ENCODE assay signal across 21 mouse cellular contexts in the genomic region with DNA sequence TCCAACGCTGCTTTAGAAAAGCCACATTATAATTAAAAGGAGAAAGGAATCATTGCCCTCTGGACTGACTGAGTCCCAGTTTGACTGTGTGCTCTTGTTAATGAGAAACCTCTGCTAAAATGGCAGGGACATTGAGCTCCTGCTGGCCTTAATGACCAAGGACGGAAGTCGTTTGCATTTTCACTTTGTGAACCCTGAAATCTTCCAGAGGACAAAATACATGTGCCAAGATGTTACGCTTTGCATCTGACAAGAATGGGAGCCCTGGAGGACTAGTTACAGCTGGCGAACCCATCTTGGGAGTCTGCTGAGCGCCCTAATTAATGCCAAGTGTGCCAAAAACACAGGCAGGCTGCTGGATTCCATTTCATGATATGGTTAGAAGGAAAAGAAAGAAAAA.
DNase-seq lines count a peak whose midpoint lies in the region; ATAC-seq and TF ChIP-seq lines count a peak whose summit lies in the region.
"Had no signal": no experiment of that assay in that cellular context is flagged by ENCODE, and none has a peak within 500 bp of the region (broad histone marks: within the 10 kb centered on the region; RNA-seq: fewer than 3 reads in every experiment).

No protein-coding gene starts in this region.

- 46% methylated on average over 6 of the region's 6 CpGs for WGBS in midbrain, postnatal 0 days
- WGBS in midbrain, embryonic 14.5 days: 58% methylated on average over 6 of the region's 6 CpGs

- no peak overlapping the region for H3K4me3 ChIP-seq in midbrain, postnatal 0 days (ENCODE audit: low read depth, low read length)
- no peak overlapping the region for H3K4me3 ChIP-seq in midbrain, embryonic 14.5 days (replicated peaks; ENCODE audit: low read depth, low read length)
- H3K4me3 ChIP-seq: heart, embryonic 15.5 days; hindbrain, embryonic 12.5 days; liver, embryonic 15.5 days; myocyte; stomach, embryonic 15.5 days had no signal

- no peak overlapping the region for H3K9ac ChIP-seq in midbrain, postnatal 0 days (replicated peaks; ENCODE audit: low read length, poor library complexity, severe bottlenecking)
- no peak overlapping the region for H3K9ac ChIP-seq in midbrain, embryonic 14.5 days (replicated peaks; ENCODE audit: low read length)
- H3K9ac ChIP-seq: heart, embryonic 15.5 days; hindbrain, embryonic 12.5 days; liver, embryonic 15.5 days; stomach, embryonic 15.5 days had no signal

- ATAC-seq in midbrain, postnatal 0 days (ENCODE audit: low FRiP score): no peak
- ATAC-seq in midbrain, embryonic 14.5 days (ENCODE audit: low FRiP score, low TSS enrichment): no peak

- H3K4me1 ChIP-seq in midbrain, postnatal 0 days (ENCODE audit: insufficient read depth, low read length): no peaks in the 10 kb centered on the region
- H3K4me1 ChIP-seq in midbrain, embryonic 14.5 days (ENCODE audit: control insufficient read depth, insufficient read depth, low read length): no peaks in the 10 kb centered on the region
- H3K4me1 ChIP-seq: heart, embryonic 15.5 days; hindbrain, embryonic 12.5 days; liver, embryonic 15.5 days; stomach, embryonic 15.5 days had no signal

- H3K27me3 ChIP-seq in midbrain, postnatal 0 days (ENCODE audit: insufficient read depth, low read length): no peaks in the 10 kb centered on the region
- H3K27me3 ChIP-seq in midbrain, embryonic 14.5 days (ENCODE audit: control insufficient read depth, insufficient read depth, low read length): no peaks in the 10 kb centered on the region
- H3K27me3 ChIP-seq: heart, embryonic 15.5 days; hindbrain, embryonic 12.5 days; liver, embryonic 15.5 days; stomach, embryonic 15.5 days had no signal

- H3K27ac ChIP-seq in midbrain, postnatal 0 days (ENCODE audit: low read depth, low read length): no peak overlapping the region
- no peak overlapping the region for H3K27ac ChIP-seq in midbrain, embryonic 14.5 days (replicated peaks; ENCODE audit: low read depth, low read length)
- H3K27ac ChIP-seq: heart, embryonic 15.5 days; hindbrain, embryonic 12.5 days; liver, embryonic 15.5 days; stomach, embryonic 15.5 days had no signal

- DNase-seq in kidney, adult 18-20 months: peak; percentile 34
- DNase-seq in kidney, postnatal 10 days: no peak
- DNase-seq in midbrain, postnatal 0 days (ENCODE audit: low spot score): peak; percentile 55
- no peak for DNase-seq in midbrain, embryonic 14.5 days
- peak; percentile 26 for DNase-seq in kidney, postnatal 14 days
- no peak for DNase-seq in heart, adult 9 months (ENCODE audit: low spot score in 2 of 2)
- DNase-seq in testis, postnatal 10 days (ENCODE audit: low spot score): no peak
- DNase-seq: adrenal gland, adult 2 months; cerebellum, adult 9-10 months; heart, adult 11 months; lung, postnatal 14 days; right cerebral cortex, adult 18-20 months; spleen, adult 18-20 months; thymus, postnatal 14 days had no signal

- TF ChIP-seq CTCF in midbrain, postnatal 0 days (IDR thresholded peaks at IDR 0.05): no peak

- no peaks in the 10 kb centered on the region for H3K9me3 ChIP-seq in midbrain, postnatal 0 days (ENCODE audit: low read length)
- no peaks in the 10 kb centered on the region for H3K9me3 ChIP-seq in midbrain, embryonic 14.5 days (ENCODE audit: control insufficient read depth, low read length)
- H3K9me3 ChIP-seq: G1E; heart, embryonic 15.5 days; hindbrain, embryonic 12.5 days; liver, embryonic 15.5 days; stomach, embryonic 15.5 days had no signal

- no peak overlapping the region for H3K4me2 ChIP-seq in midbrain, postnatal 0 days (ENCODE audit: low read depth, low read length, poor library complexity, severe bottlenecking)
- no peak overlapping the region for H3K4me2 ChIP-seq in midbrain, embryonic 14.5 days (ENCODE audit: low read length)
- H3K4me2 ChIP-seq: heart, embryonic 15.5 days; hindbrain, embryonic 12.5 days; liver, embryonic 15.5 days; midbrain, embryonic 11.5 days; stomach, embryonic 15.5 days had no signal

- no peaks in the 10 kb centered on the region for H3K36me3 ChIP-seq in midbrain, postnatal 0 days (ENCODE audit: insufficient read depth, low read length)
- H3K36me3 ChIP-seq in midbrain, embryonic 14.5 days (ENCODE audit: control insufficient read depth, insufficient read depth, low read length): no peaks in the 10 kb centered on the region
- H3K36me3 ChIP-seq: G1E; heart, embryonic 15.5 days; hindbrain, embryonic 12.5 days; liver, embryonic 15.5 days; stomach, embryonic 15.5 days had no signal

Comparison
In these comparisons a context has a peak if more than half of its experiments do, and no peak if none do; other contexts are left out.
1. DNase-seq: peak in kidney, adult 18-20 months (single experiment), midbrain, postnatal 0 days (single experiment) and kidney, postnatal 14 days (single experiment); none in kidney, postnatal 10 days (single experiment), midbrain, embryonic 14.5 days (single experiment), heart, adult 9 months (0 of 2) and testis, postnatal 10 days (single experiment).